Mouse (Mus musculus): Measurements from ENCODE around the gene Sox5. TPM values are rescaled to one million over a fixed set of nuclear protein-coding genes. Genes with fewer than 3 reads are reported as not detected.

The Sox5 gene
- polyA plus RNA-seq, 2 experiments, result 1.6 to 1.7 TPM

DNA sequence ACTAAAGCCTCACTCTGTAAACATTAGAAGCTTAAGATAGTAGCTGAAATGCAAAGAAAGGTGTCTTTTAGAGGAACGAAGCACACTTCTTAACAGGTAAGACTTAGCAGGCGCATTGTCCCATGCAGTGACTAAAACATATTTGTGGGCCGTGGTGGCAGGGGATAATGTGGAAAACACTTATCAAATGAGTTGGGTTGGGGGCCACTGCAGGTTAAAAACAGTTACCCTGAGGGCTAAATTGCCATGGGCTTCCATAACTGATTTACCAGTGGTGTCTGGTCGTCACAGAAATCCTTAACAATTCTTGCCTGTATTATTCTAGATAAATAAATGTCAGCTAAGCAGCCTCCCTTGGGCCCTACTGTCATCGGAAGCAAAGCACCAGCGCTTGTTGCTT, 401.1 kb downstream of the Sox5 start:
- no peak for ATAC-seq (ENCODE audit: insufficient read depth)
- no peak for TF ChIP-seq EP300 (IDR thresholded peaks at IDR 0.05; ENCODE audit: low read depth)
- TF ChIP-seq CTCF (IDR thresholded peaks at IDR 0.05; ENCODE audit: low read depth), result no peak
- Histone ChIP-seq H3K9ac (replicated peaks) (no peak overlapping the region), H3K4me1 (replicated peaks; ENCODE audit: control insufficient read depth in 2 of 2, insufficient read depth in 2 of 2, low read length in 1 of 2) (no peaks in the 10 kb centered on the region), H3K27me3 (ENCODE audit: control insufficient read depth, insufficient read depth, low read length) (no peaks in the 10 kb centered on the region), H3K36me3 (replicated peaks; ENCODE audit: control insufficient read depth, insufficient read depth, low read depth) (no peaks in the 10 kb centered on the region), H3K4me3 (ENCODE audit: insufficient read depth in 1 of 2, low read depth in 2 of 2, low read length in 2 of 2) (no peak overlapping the region), H3K9me3 (ENCODE audit: control insufficient read depth, low read length) (no peaks in the 10 kb centered on the region), H3K4me2 (ENCODE audit: low read depth) (no peak overlapping the region), H3K27ac (no peak overlapping the region)
- 67% methylated on average over 6 of the region's 6 CpGs for WGBS (ENCODE audit: insufficient replicate concordance)
- DNase-seq (ENCODE audit: low read depth in 3 of 3, low spot score in 3 of 3), result no peak

DNA sequence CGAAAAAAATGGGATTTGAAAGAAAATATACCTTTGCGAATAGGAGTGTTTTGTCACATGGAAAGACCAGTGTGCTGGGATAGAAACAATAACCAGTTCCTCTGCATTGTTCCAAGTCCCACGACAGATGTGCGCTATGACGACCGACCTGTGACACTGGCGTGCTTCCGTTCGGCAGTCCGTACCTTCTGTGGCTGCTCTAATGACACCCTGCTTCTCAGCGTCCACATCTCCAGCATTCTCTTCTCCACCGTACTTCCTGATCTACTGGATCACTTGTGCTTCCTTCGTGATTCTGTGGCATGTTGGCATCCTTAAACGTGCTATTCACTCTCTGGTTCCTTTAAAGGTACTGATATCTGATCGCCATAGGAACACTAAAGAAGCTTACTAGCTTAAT, 401.6 kb downstream of the Sox5 start:
- no peak overlapping the region for H3K27ac ChIP-seq
- H3K9me3 ChIP-seq (ENCODE audit: control insufficient read depth, low read length), result no peaks in the 10 kb centered on the region
- ATAC-seq (ENCODE audit: insufficient read depth), result no peak
- H3K4me3 ChIP-seq (ENCODE audit: insufficient read depth in 1 of 2, low read depth in 2 of 2, low read length in 2 of 2), result no peak overlapping the region
- TF ChIP-seq CTCF (IDR thresholded peaks at IDR 0.05; ENCODE audit: low read depth) (no peak), EP300 (IDR thresholded peaks at IDR 0.05; ENCODE audit: low read depth) (no peak)
- H3K4me2 ChIP-seq (ENCODE audit: low read depth), result no peak overlapping the region
- H3K9ac ChIP-seq (replicated peaks), result no peak overlapping the region
- no peak for DNase-seq (ENCODE audit: low read depth in 3 of 3, low spot score in 3 of 3)
- H3K27me3 ChIP-seq (ENCODE audit: control insufficient read depth, insufficient read depth, low read length), result no peaks in the 10 kb centered on the region
- WGBS (ENCODE audit: insufficient replicate concordance), result 75% methylated on average over 15 of the region's 15 CpGs
- H3K36me3 ChIP-seq (replicated peaks; ENCODE audit: control insufficient read depth, insufficient read depth, low read depth), result no peaks in the 10 kb centered on the region
- H3K4me1 ChIP-seq (replicated peaks; ENCODE audit: control insufficient read depth in 2 of 2, insufficient read depth in 2 of 2, low read length in 1 of 2), result no peaks in the 10 kb centered on the region

DNA sequence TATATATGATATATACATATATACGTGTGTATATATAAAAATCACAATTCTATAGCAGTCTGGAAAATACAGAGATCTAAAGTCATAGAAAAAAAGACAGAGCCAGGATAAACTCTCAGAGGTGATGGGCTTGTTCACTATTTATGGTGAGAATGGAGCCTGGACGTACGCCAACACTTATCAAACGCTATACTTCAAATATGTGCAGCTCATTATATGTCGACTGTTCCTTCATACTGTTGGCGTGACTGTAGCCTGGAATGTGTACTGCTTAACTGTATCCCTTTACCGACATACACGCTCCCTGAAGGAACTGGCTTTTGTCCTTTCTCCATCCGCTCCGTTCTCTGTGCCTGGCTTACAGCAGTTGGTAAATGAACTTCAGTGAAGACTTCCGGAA, 407.0 kb downstream of the Sox5 start:
- ATAC-seq (ENCODE audit: insufficient read depth), result no peak
- WGBS (ENCODE audit: insufficient replicate concordance), result 74% methylated on average over 11 of the region's 11 CpGs

DNA sequence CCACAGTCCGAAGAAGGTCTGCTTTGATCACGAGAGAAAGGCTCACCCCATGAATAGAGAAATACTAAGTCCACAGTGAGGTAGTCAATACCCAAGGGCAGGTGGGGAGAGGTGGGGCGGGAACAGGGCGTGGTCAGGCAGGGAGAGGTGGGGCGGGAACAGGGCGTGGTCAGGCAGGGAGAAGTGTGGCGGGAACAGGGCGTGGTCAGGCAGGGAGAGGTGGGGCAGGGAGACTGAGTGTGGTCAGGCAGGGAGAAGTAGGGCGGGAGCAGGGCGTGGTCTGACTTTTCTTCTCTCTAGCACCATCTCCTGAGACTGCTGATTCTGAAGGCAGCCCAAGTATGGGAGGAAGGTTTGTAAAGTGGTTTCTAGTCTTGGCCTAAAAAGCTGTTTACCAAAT, 411.1 kb downstream of the Sox5 start:
- DNase-seq (ENCODE audit: low read depth in 3 of 3, low spot score in 3 of 3) (peak in 2 of 3 experiments; percentile 17 to 23), ATAC-seq (ENCODE audit: insufficient read depth) (peak; percentile 79)
- no peak for TF ChIP-seq EP300 (IDR thresholded peaks at IDR 0.05; ENCODE audit: low read depth)
- TF ChIP-seq CTCF (IDR thresholded peaks at IDR 0.05; ENCODE audit: low read depth), result no peak
- 23% methylated on average over 10 of the region's 10 CpGs for WGBS (ENCODE audit: insufficient replicate concordance)
- Histone ChIP-seq H3K9ac (replicated peaks) (no peak overlapping the region), H3K4me3 (ENCODE audit: insufficient read depth in 1 of 2, low read depth in 2 of 2, low read length in 2 of 2) (no peak overlapping the region), H3K4me2 (ENCODE audit: low read depth) (no peak overlapping the region), H3K27ac (no peak overlapping the region), H3K4me1 (replicated peaks; ENCODE audit: control insufficient read depth in 2 of 2, insufficient read depth in 2 of 2, low read length in 1 of 2) (peaks cover 0 to 3% of the 10 kb centered on the region in 2 experiments; a peak in 1 of 4 replicates), H3K27me3 (ENCODE audit: control insufficient read depth, insufficient read depth, low read length) (no peaks in the 10 kb centered on the region), H3K36me3 (replicated peaks; ENCODE audit: control insufficient read depth, insufficient read depth, low read depth) (no peaks in the 10 kb centered on the region), H3K9me3 (ENCODE audit: control insufficient read depth, low read length) (no peaks in the 10 kb centered on the region)

More for the DNA sequence above, 407.0 kb downstream of the Sox5 start:
- Histone ChIP-seq H3K27ac (no peak overlapping the region), H3K9me3 (ENCODE audit: control insufficient read depth, low read length) (no peaks in the 10 kb centered on the region), H3K4me3 (ENCODE audit: insufficient read depth in 1 of 2, low read depth in 2 of 2, low read length in 2 of 2) (no peak overlapping the region), H3K36me3 (replicated peaks; ENCODE audit: control insufficient read depth, insufficient read depth, low read depth) (no peaks in the 10 kb centered on the region), H3K4me1 (replicated peaks; ENCODE audit: control insufficient read depth in 2 of 2, insufficient read depth in 2 of 2, low read length in 1 of 2) (peaks cover 0 to 3% of the 10 kb centered on the region in 2 experiments; a peak in 1 of 4 replicates), H3K9ac (replicated peaks) (no peak overlapping the region), H3K4me2 (ENCODE audit: low read depth) (no peak overlapping the region), H3K27me3 (ENCODE audit: control insufficient read depth, insufficient read depth, low read length) (no peaks in the 10 kb centered on the region)
- TF ChIP-seq CTCF (IDR thresholded peaks at IDR 0.05; ENCODE audit: low read depth) (no peak), EP300 (IDR thresholded peaks at IDR 0.05; ENCODE audit: low read depth) (no peak)
- DNase-seq (ENCODE audit: low read depth in 3 of 3, low spot score in 3 of 3), result no peak

DNA sequence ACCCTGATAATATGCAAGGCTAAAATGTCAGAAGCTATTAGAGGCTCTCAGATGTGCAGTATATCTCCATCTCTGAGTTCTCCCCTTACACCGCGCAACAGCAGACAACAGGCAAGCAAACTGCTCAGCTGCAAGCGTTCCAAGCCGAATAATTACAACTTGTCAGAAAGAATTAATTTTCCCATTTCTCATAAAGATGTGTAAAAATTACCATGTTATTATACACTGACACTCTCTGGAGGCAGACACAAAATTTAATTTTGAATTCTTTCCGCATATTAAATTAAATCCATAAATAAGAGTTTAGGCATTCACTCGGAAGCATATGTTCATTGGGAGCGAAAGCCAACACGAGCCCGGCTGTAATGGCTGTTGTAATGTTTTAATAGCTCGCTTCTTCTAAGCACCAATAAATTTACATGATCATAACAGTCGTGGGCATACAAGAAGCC, 414.1 kb downstream of the Sox5 start:
- ATAC-seq (ENCODE audit: insufficient read depth) (no peak), DNase-seq (ENCODE audit: low read depth in 3 of 3, low spot score in 3 of 3) (no peak)
- Histone ChIP-seq H3K4me1 (replicated peaks; ENCODE audit: control insufficient read depth in 2 of 2, insufficient read depth in 2 of 2, low read length in 1 of 2) (peaks cover 0 to 3% of the 10 kb centered on the region in 2 experiments; a peak in 1 of 4 replicates), H3K9ac (replicated peaks) (no peak overlapping the region), H3K4me2 (ENCODE audit: low read depth) (no peak overlapping the region), H3K36me3 (replicated peaks; ENCODE audit: control insufficient read depth, insufficient read depth, low read depth) (no peaks in the 10 kb centered on the region), H3K9me3 (ENCODE audit: control insufficient read depth, low read length) (no peaks in the 10 kb centered on the region), H3K27me3 (ENCODE audit: control insufficient read depth, insufficient read depth, low read length) (no peaks in the 10 kb centered on the region), H3K27ac (no peak overlapping the region), H3K4me3 (ENCODE audit: insufficient read depth in 1 of 2, low read depth in 2 of 2, low read length in 2 of 2) (no peak overlapping the region)
- TF ChIP-seq CTCF (IDR thresholded peaks at IDR 0.05; ENCODE audit: low read depth) (no peak), EP300 (IDR thresholded peaks at IDR 0.05; ENCODE audit: low read depth) (no peak)
- 77% methylated on average over 11 of the region's 11 CpGs for WGBS (ENCODE audit: insufficient replicate concordance)

Measured in liver, embryonic 14.5 days (tissue).